Mouse (Mus musculus): Measurements from ENCODE around the gene Pdzd2.

DNA sequence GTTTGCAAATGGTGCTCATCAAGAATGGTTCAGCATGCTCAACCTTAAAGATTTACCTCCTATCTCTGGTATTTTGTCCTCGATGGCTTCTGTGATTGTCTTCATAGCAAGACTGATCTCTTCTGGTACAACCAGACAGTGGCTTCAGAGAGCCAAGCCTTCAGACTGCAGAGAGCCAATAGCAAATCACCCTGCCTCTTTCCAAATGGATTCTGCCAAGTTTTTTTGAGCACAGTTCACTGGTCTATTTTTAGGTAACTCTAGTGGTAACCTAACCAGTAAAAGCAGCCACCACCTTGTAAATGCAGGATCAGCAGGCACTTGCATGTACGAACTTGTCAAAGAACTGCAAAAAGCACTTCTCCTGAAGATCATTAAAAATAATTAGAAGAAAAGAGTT lies 25.4 kb downstream of the Pdzd2 start:
- TF ChIP-seq CTCF (IDR thresholded peaks at IDR 0.05) (no peak), EP300 (IDR thresholded peaks at IDR 0.05) (no peak)
